In genomic region chr5:147724391-147724790, GRCm38 (mm10) we compare ENCODE assay signal across 8 mouse cellular contexts. TPM values are rescaled to one million over a fixed set of nuclear protein-coding genes. Genes with fewer than 3 reads are reported as not detected.
DNase-seq lines count a peak whose midpoint lies in the region; ATAC-seq and TF ChIP-seq lines count a peak whose summit lies in the region.

No protein-coding gene starts in this region.

- WGBS in forebrain, postnatal 0 days: under 1% methylated on average over 14 of the region's 14 CpGs
- WGBS in forebrain, embryonic 14.5 days: under 1% methylated on average over 14 of the region's 14 CpGs
- under 1% methylated on average over 14 of the region's 14 CpGs for WGBS in lung, embryonic 14.5 days
- 2% methylated on average over 14 of the region's 14 CpGs for WGBS in hindbrain, embryonic 15.5 days
- 1% methylated on average over 14 of the region's 14 CpGs for WGBS in neural tube, embryonic 13.5 days

- no peak for ATAC-seq in forebrain, postnatal 0 days
- ATAC-seq in forebrain, embryonic 14.5 days: no peak
- no peak for ATAC-seq in lung, embryonic 14.5 days (ENCODE audit: insufficient read depth)
- no peak for ATAC-seq in hindbrain, embryonic 15.5 days (ENCODE audit: low FRiP score, low read depth)
- ATAC-seq in neural tube, embryonic 13.5 days (ENCODE audit: low read depth): no peak

- H3K36me3 ChIP-seq in forebrain, postnatal 0 days (ENCODE audit: insufficient read depth): no peaks in the 10 kb centered on the region
- no peaks in the 10 kb centered on the region for H3K36me3 ChIP-seq in forebrain, embryonic 14.5 days (ENCODE audit: control insufficient read depth, insufficient read depth, low read length)
- no peaks in the 10 kb centered on the region for H3K36me3 ChIP-seq in lung, embryonic 14.5 days (ENCODE audit: insufficient read depth)
- no peaks in the 10 kb centered on the region for H3K36me3 ChIP-seq in hindbrain, embryonic 15.5 days
- no peaks in the 10 kb centered on the region for H3K36me3 ChIP-seq in neural tube, embryonic 13.5 days

- H3K4me2 ChIP-seq in forebrain, postnatal 0 days (ENCODE audit: low read depth): no peak overlapping the region
- H3K4me2 ChIP-seq in forebrain, embryonic 14.5 days (ENCODE audit: low read length): no peak overlapping the region
- peak overlapping the region; percentile 78; the same call in 1 of the 2 replicates for H3K4me2 ChIP-seq in lung, embryonic 14.5 days
- H3K4me2 ChIP-seq in hindbrain, embryonic 15.5 days: no peak overlapping the region
- no peak overlapping the region for H3K4me2 ChIP-seq in neural tube, embryonic 13.5 days

- H3K4me3 ChIP-seq in forebrain, postnatal 0 days (ENCODE audit: low read depth, low read length): peak overlapping the region; percentile 36
- H3K4me3 ChIP-seq in forebrain, embryonic 14.5 days (ENCODE audit: low read depth, low read length): no peak overlapping the region
- peak overlapping the region; percentile 48 for H3K4me3 ChIP-seq in lung, embryonic 14.5 days (ENCODE audit: low read depth, low read length)
- H3K4me3 ChIP-seq in hindbrain, embryonic 15.5 days: peak overlapping the region; percentile 39; the same call in 1 of the 2 replicates
- peak overlapping the region; percentile 16 for H3K4me3 ChIP-seq in neural tube, embryonic 13.5 days

- H3K9me3 ChIP-seq in forebrain, postnatal 0 days (ENCODE audit: low read length): no peaks in the 10 kb centered on the region
- H3K9me3 ChIP-seq in forebrain, embryonic 14.5 days (replicated peaks; ENCODE audit: control insufficient read depth, low read length): no peaks in the 10 kb centered on the region
- no peaks in the 10 kb centered on the region for H3K9me3 ChIP-seq in lung, embryonic 14.5 days (ENCODE audit: low read depth, low read length)
- no peaks in the 10 kb centered on the region for H3K9me3 ChIP-seq in hindbrain, embryonic 15.5 days
- no peaks in the 10 kb centered on the region for H3K9me3 ChIP-seq in neural tube, embryonic 13.5 days

- DNase-seq in forebrain, postnatal 0 days: peak; percentile 57
- no peak for DNase-seq in forebrain, embryonic 14.5 days (ENCODE audit: low spot score)
- DNase-seq in lung, embryonic 14.5 days: peak; percentile 14
- no peak for DNase-seq in lung, postnatal 4 days
- DNase-seq in frontal cortex, postnatal 14 days (ENCODE audit: low spot score in 2 of 2): no peak
- no peak for DNase-seq in testis, postnatal 10 days (ENCODE audit: low spot score)

- H3K4me1 ChIP-seq in forebrain, postnatal 0 days (ENCODE audit: insufficient read depth): peaks cover 11% of the 10 kb centered on the region; the same call in 1 of the 2 replicates
- peaks cover 15% of the 10 kb centered on the region; the same call in 1 of the 2 replicates for H3K4me1 ChIP-seq in forebrain, embryonic 14.5 days (ENCODE audit: control insufficient read depth, insufficient read depth, low read length)
- no peaks in the 10 kb centered on the region for H3K4me1 ChIP-seq in lung, embryonic 14.5 days (ENCODE audit: insufficient read depth)
- peaks cover 18% of the 10 kb centered on the region for H3K4me1 ChIP-seq in hindbrain, embryonic 15.5 days (replicated peaks)
- H3K4me1 ChIP-seq in neural tube, embryonic 13.5 days (replicated peaks): peaks cover 18% of the 10 kb centered on the region

- TF ChIP-seq CTCF in forebrain, postnatal 0 days (IDR thresholded peaks at IDR 0.05; ENCODE audit: low read depth): no peak
- no peak for TF ChIP-seq CTCF in lung, embryonic 14.5 days (IDR thresholded peaks at IDR 0.05; ENCODE audit: low read depth)

- H3K27me3 ChIP-seq in forebrain, postnatal 0 days (ENCODE audit: insufficient read depth, low read length): peaks cover 71% of the 10 kb centered on the region
- peaks cover 79% of the 10 kb centered on the region for H3K27me3 ChIP-seq in forebrain, embryonic 14.5 days (replicated peaks; ENCODE audit: control insufficient read depth, insufficient read depth, low read length)
- H3K27me3 ChIP-seq in lung, embryonic 14.5 days (ENCODE audit: insufficient read depth, low read length): peaks cover 70% of the 10 kb centered on the region
- H3K27me3 ChIP-seq in hindbrain, embryonic 15.5 days: peaks cover 83% of the 10 kb centered on the region
- peaks cover 98% of the 10 kb centered on the region for H3K27me3 ChIP-seq in neural tube, embryonic 13.5 days

- H3K27ac ChIP-seq in forebrain, postnatal 0 days (ENCODE audit: low read depth, low read length): no peak overlapping the region
- H3K27ac ChIP-seq in forebrain, embryonic 14.5 days (ENCODE audit: low read depth, low read length): no peak overlapping the region
- no peak overlapping the region for H3K27ac ChIP-seq in lung, embryonic 14.5 days (ENCODE audit: low read depth)
- H3K27ac ChIP-seq in hindbrain, embryonic 15.5 days (replicated peaks): no peak overlapping the region
- no peak overlapping the region for H3K27ac ChIP-seq in neural tube, embryonic 13.5 days (replicated peaks)

- no peak overlapping the region for H3K9ac ChIP-seq in forebrain, postnatal 0 days
- no peak overlapping the region for H3K9ac ChIP-seq in forebrain, embryonic 14.5 days (ENCODE audit: low read length)
- H3K9ac ChIP-seq in lung, embryonic 14.5 days: no peak overlapping the region
- no peak overlapping the region for H3K9ac ChIP-seq in hindbrain, embryonic 15.5 days
- peak overlapping the region; percentile 26; the same call in 1 of the 2 replicates for H3K9ac ChIP-seq in neural tube, embryonic 13.5 days

RNA-seq across cellular contexts. Expression of gene Flt1, which starts 1.4 kb away (rescaled TPM):
- total RNA-seq in forebrain, postnatal 0 days (2014; rRNA removed): 8.5 and 11.6 TPM in 2 replicates
- 6.4 and 10.1 TPM in 2 replicates for polyA plus RNA-seq in forebrain, postnatal 0 days (2015; fragmentation: Nextera tagmentation; extraction: Ambion mirVana)
- polyA plus RNA-seq in forebrain, embryonic 14.5 days (2014; fragmentation: Nextera tagmentation; extraction: Ambion mirVana): 6.5 and 7.6 TPM in 2 replicates
- 18.4 and 22.9 TPM in 2 replicates for polyA plus RNA-seq in lung, embryonic 14.5 days (2014; fragmentation: Nextera tagmentation; extraction: Ambion mirVana)
- polyA plus RNA-seq in hindbrain, embryonic 15.5 days (2015; fragmentation: Nextera tagmentation; extraction: Ambion mirVana): 15.8 and 16.0 TPM in 2 replicates
- polyA plus RNA-seq in neural tube, embryonic 13.5 days (2015; fragmentation: Nextera tagmentation; extraction: Ambion mirVana): 11.2 and 12.3 TPM in 2 replicates

Comparison
In these comparisons a context has a peak if more than half of its experiments do, and no peak if none do; other contexts are left out.
1. DNase-seq: peak in forebrain, postnatal 0 days (single experiment) and lung, embryonic 14.5 days (single experiment); none in forebrain, embryonic 14.5 days (single experiment), lung, postnatal 4 days (0 of 2), frontal cortex, postnatal 14 days (0 of 2) and testis, postnatal 10 days (single experiment).